Mouse (Mus musculus): Measurements from ENCODE around the gene Golga7b.

DNA sequence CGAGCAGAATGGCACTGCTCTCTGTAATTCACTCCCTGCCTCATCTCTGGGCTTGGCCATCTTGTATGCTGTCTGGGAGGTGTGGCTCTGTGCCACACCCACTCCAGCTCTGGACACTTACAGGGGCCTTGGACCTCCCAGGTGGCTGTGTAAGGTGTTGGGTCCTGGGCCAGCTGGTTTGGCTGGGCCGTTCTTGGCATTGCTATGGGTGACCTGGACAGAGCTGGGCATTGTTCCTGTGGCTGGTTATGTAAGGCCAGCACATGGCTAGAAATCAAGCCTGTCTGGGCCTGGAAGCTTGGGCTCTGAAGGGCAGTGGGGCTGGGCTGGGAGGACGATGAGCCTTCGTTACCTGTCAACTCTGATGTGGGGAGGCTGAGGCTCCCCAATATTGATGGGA lies 43.1 kb upstream of the Golga7b start:
- TF ChIP-seq CTCF (IDR thresholded peaks at IDR 0.05; ENCODE audit: extremely low read depth, insufficient read depth, insufficient read length, insufficient replicate concordance) (no peak), POLR2A (IDR thresholded peaks at IDR 0.05; ENCODE audit: low read depth, low read length) (no peak)
